Mouse (Mus musculus) CH12.LX (cell line): ENCODE data around the gene Pde4b. TPM values are rescaled to one million over a fixed set of nuclear protein-coding genes. Genes with fewer than 3 reads are reported as not detected.

Experiments used
- DNase-seq: peaks from one replicate; pipeline ENCODE4 v3.0.0-alpha.2; 2013; ENCODE audit errors: extremely low read depth
- H3K27ac ChIP-seq: 2 replicates; pipeline ENCODE4 v1.5.1; 2012; ENCODE audit warnings: low read depth, mild to moderate bottlenecking, control low read depth, moderate library complexity; ENCODE audit not compliant: insufficient read depth
- H3K27me3 ChIP-seq: replicated peaks from 2 replicates; pipeline ENCODE3; 2012; ENCODE audit warnings: inconsistent platforms
- H3K36me3 ChIP-seq, 2 experiments: replicated peaks in 1 of 2; 2 replicates each; pipeline versions ENCODE3 to v1.6.1; 2012; ENCODE audit warnings: inconsistent platforms in 1 of 2, low read length in 1 of 2, mild to moderate bottlenecking in 1 of 2, mixed read lengths in 1 of 2, moderate library complexity in 1 of 2; ENCODE audit not compliant: control insufficient read depth in 1 of 2, insufficient read depth in 1 of 2
- H3K4me1 ChIP-seq, 2 experiments: 2 replicates each; pipeline ENCODE4 v1.6.1; 2012; ENCODE audit warnings: inconsistent platforms in 1 of 2, moderate library complexity in 1 of 2; ENCODE audit not compliant: insufficient read depth in 2 of 2, control insufficient read depth in 1 of 2
- H3K4me2 ChIP-seq: 2 replicates; pipeline ENCODE4 v1.6.1; 2012; ENCODE audit warnings: low read depth, mild to moderate bottlenecking, control low read depth; ENCODE audit not compliant: poor library complexity, insufficient read depth, severe bottlenecking
- H3K4me3 ChIP-seq, 3 experiments: fragments of 150-350 bp in 1 of 3; sonication (generic) in 1 of 3; replicated peaks in 1 of 3; 2 replicates each; pipeline versions ENCODE3 to v1.5.1; 2011 to 2012; ENCODE audit warnings: low read depth in 2 of 3, low read length in 2 of 3, mild to moderate bottlenecking in 2 of 3, moderate library complexity in 2 of 3, control low read depth in 1 of 3, improper control_type of control experiment in 1 of 3, inconsistent platforms in 1 of 3, mixed read lengths in 1 of 3; ENCODE audit not compliant: poor library complexity in 1 of 3
- H3K79me2 ChIP-seq: replicated peaks from 2 replicates; pipeline ENCODE4 v1.6.1; 2012; ENCODE audit warnings: mild to moderate bottlenecking, moderate library complexity; ENCODE audit not compliant: control insufficient read depth, poor library complexity, insufficient read depth, severe bottlenecking; ENCODE audit errors: extremely low read depth
- H3K9ac ChIP-seq: 2 replicates; pipeline ENCODE4 v1.6.1; 2012; ENCODE audit warnings: low read depth, mild to moderate bottlenecking, control low read depth, moderate library complexity; ENCODE audit not compliant: insufficient read depth
- H3K9me3 ChIP-seq: replicated peaks from 2 replicates; pipeline ENCODE3; 2012; ENCODE audit warnings: low read length, inconsistent platforms, mixed read lengths
- BHLHE40 ChIP-seq: IDR thresholded peaks from 2 replicates; pipeline ENCODE4 v1.6.1; 2011; ENCODE audit warnings: mild to moderate bottlenecking, low read depth, low read length, improper control_type of control experiment
- CHD1 ChIP-seq: IDR thresholded peaks from 2 replicates; pipeline ENCODE4 v1.6.1; 2012; ENCODE audit warnings: low read depth, low read length, improper control_type of control experiment, inconsistent platforms
- CTCF ChIP-seq, 2 experiments: IDR thresholded peaks in 1 of 2; conservative IDR thresholded peaks in 1 of 2; 2 replicates each; pipeline ENCODE4 v1.5.1; 2011 to 2012; ENCODE audit warnings: low read depth in 2 of 2, low read length in 2 of 2, improper control_type of control experiment in 1 of 2, inconsistent platforms in 1 of 2, mild to moderate bottlenecking in 1 of 2, moderate library complexity in 1 of 2
- E2F4 ChIP-seq: IDR thresholded peaks from 2 replicates; pipeline ENCODE4 v1.6.1; 2011; ENCODE audit warnings: low read depth, low read length, improper control_type of control experiment; ENCODE audit not compliant: insufficient replicate concordance
- ELF1 ChIP-seq: IDR thresholded peaks from 2 replicates; pipeline ENCODE4 v1.6.1; 2014; ENCODE audit warnings: low read depth, mild to moderate bottlenecking, inconsistent platforms, low read length, improper control_type of control experiment
- EP300 ChIP-seq: IDR thresholded peaks from 2 replicates; pipeline ENCODE4 v1.6.1; 2011; ENCODE audit warnings: low read length, improper control_type of control experiment
- HCFC1 ChIP-seq: IDR thresholded peaks from 2 replicates; pipeline ENCODE4 v1.6.1; 2012; ENCODE audit warnings: low read depth, mild to moderate bottlenecking, inconsistent platforms, low read length, improper control_type of control experiment
- JUND ChIP-seq: conservative IDR thresholded peaks from 2 replicates; pipeline ENCODE4 v1.6.1; 2011; ENCODE audit warnings: low read depth, low read length, improper control_type of control experiment
- MAZ ChIP-seq: IDR thresholded peaks from 2 replicates; pipeline ENCODE4 v1.6.1; 2012; ENCODE audit warnings: low read depth, mild to moderate bottlenecking, inconsistent platforms, low read length, improper control_type of control experiment, moderate library complexity
- NELFE ChIP-seq: IDR thresholded peaks from 2 replicates; pipeline ENCODE4 v1.6.1; 2011; ENCODE audit warnings: low read depth, low read length, improper control_type of control experiment
- NRF1 ChIP-seq: IDR thresholded peaks from 2 replicates; pipeline ENCODE4 v1.6.1; 2014; ENCODE audit warnings: low read depth, mild to moderate bottlenecking, inconsistent platforms, low read length, improper control_type of control experiment, moderate library complexity
- POLR2A ChIP-seq: IDR thresholded peaks from 2 replicates; pipeline ENCODE4 v1.6.1; 2011; ENCODE audit warnings: low read depth, mild to moderate bottlenecking, improper control_type of control experiment, low read length
- RAD21 ChIP-seq: IDR thresholded peaks from 2 replicates; pipeline ENCODE4 v1.6.1; 2011; ENCODE audit warnings: low read depth, mild to moderate bottlenecking, low read length, improper control_type of control experiment, moderate library complexity
- RCOR1 ChIP-seq: conservative IDR thresholded peaks from 2 replicates; pipeline ENCODE4 v1.6.1; 2012; ENCODE audit warnings: low read depth, mild to moderate bottlenecking, inconsistent platforms, low read length, improper control_type of control experiment
- SIN3A ChIP-seq: IDR thresholded peaks from 2 replicates; pipeline ENCODE4 v1.6.1; 2012; ENCODE audit warnings: low read length, improper control_type of control experiment, inconsistent platforms
- SMC3 ChIP-seq: IDR thresholded peaks from 2 replicates; pipeline ENCODE4 v1.6.1; 2011; ENCODE audit warnings: low read depth, low read length, improper control_type of control experiment
- TBP ChIP-seq: conservative IDR thresholded peaks from 2 replicates; pipeline ENCODE4 v1.6.1; 2011; ENCODE audit warnings: low read depth, low read length, improper control_type of control experiment
- USF1 ChIP-seq: IDR thresholded peaks from 2 replicates; pipeline ENCODE4 v1.6.1; 2014; ENCODE audit warnings: low read depth, mild to moderate bottlenecking, inconsistent platforms, low read length, improper control_type of control experiment
- USF2 ChIP-seq: conservative IDR thresholded peaks from 2 replicates; pipeline ENCODE4 v1.6.1; 2011; ENCODE audit warnings: low read depth, low read length, improper control_type of control experiment
- ZKSCAN1 ChIP-seq: IDR thresholded peaks from 2 replicates; pipeline ENCODE4 v1.6.1; 2012; ENCODE audit warnings: low read depth, inconsistent platforms, low read length, improper control_type of control experiment, borderline replicate concordance
- dilution Hi-C: fragments of 300-500 bp; cut with MboI; formaldehyde crosslinking; loops from 2 replicates; pipeline ENCODE4 v1.14.3; 2020; ENCODE audit warnings: low sequenced_read_pairs; ENCODE audit not compliant: extremely low pct_unique_long_range_greater_than_20kb, extremely low pct_ligation_motif_present
- in situ Hi-C: fragments of 300-500 bp; cut with MboI; formaldehyde crosslinking; loops from 3 replicates; pipeline ENCODE4 v1.14.3; 2019; ENCODE audit warnings: low sequenced_read_pairs, low pct_ligation_motif_present, low pct_unique_long_range_greater_than_20kb, mixed read lengths
- polyA plus RNA-seq: library from polyadenylated mRNA; unstranded; fragments of >175 nt; gene quantifications from 2 replicates; pipeline ENCODE4 v1.2.1, GENCODE M21; 2012; ENCODE audit warnings: low read depth; ENCODE audit not compliant: insufficient read length
- total RNA-seq, 2 experiments: library from RNA; depleted of rRNA; stranded (reverse); fragments of 300-350 nt in 1 of 2; fragments of >200 nt in 1 of 2; gene quantifications; 2 replicates each; pipeline ENCODE4 v1.2.3; 2012 to 2014

Gene Pde4b
- total and polyA plus RNA-seq, 3 experiments: 9.6 to 24.2 (median 21.8) TPM

GRCm38 (mm10) chr4:102579746-102580145, 492.4 kb downstream of the Pde4b start:
- Histone ChIP-seq H3K4me1 (peaks cover 30 to 87% of the 10 kb centered on the region in 2 experiments), H3K4me2 (no peak overlapping the region), H3K9ac (no peak overlapping the region), H3K27ac (no peak overlapping the region), H3K36me3 (peaks cover 40 to 64% of the 10 kb centered on the region in 2 experiments), H3K9me3 (no peaks in the 10 kb centered on the region), H3K4me3 (no peak overlapping the region), H3K79me2 (peaks cover 79% of the 10 kb centered on the region), H3K27me3 (no peaks in the 10 kb centered on the region)
- in situ Hi-C loops (no loop called here), dilution Hi-C loops (no loop called here)
- no peak for DNase-seq
- no peak for TF ChIP-seq MAZ
- no peak for TF ChIP-seq RAD21
- no peak for TF ChIP-seq HCFC1
- TF ChIP-seq CHD1: no peak
- no peak for TF ChIP-seq USF1
- no peak for TF ChIP-seq NRF1
- TF ChIP-seq ZKSCAN1: no peak
- no peak for TF ChIP-seq E2F4
- no peak for TF ChIP-seq NELFE
- TF ChIP-seq JUND: no peak
- no peak for TF ChIP-seq RCOR1
- TF ChIP-seq EP300: no peak
- no peak for TF ChIP-seq ELF1

DNA sequence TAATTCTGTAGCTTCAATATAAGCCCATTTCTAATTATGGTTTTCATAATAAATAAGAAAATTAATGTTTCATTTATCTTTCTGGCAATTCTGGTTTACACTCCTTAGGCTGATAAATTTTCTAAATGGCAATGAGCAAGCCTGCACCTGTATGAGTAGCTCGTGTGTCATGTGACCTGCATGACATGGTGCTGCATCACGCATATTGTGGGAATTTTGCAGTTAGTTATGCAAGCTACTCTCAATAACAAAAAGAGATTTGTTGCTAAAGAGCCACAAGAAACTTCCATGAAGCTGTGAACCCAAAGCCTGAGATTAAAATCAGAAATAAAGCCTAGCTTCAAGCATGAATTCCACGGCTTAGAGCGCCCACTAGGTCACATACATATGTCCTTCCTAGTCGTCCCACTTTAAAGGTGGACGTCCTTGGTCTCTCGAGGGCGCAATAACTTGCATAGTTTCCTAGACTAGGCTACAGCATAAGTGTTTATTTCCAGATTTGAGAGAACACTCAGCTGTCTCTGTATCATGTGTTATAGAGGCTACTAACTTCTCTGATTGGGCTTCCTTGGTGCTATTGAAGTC, 494.9 kb downstream of the Pde4b start:
- H3K27ac ChIP-seq: peak overlapping the region; percentile 62
- DNase-seq: no peak
- TF ChIP-seq POLR2A (no peak), CTCF (conservative IDR thresholded peaks at IDR 0.05 in 1 of 2, IDR thresholded peaks at IDR 0.05 in 1 of 2; ENCODE audit: low read depth in 2 of 2, low read length in 2 of 2) (peak in 1 of 2 experiments; percentile 52; a peak in 2 of 4 replicates), USF2 (peak; percentile 56), SMC3 (peak; percentile 41; the same call in 1 of the 2 replicates), TBP (no peak), USF1 (peak; percentile 69), CHD1 (no peak), SIN3A (no peak), BHLHE40 (peak; percentile 74), JUND (no peak), RAD21 (peak; percentile 37), RCOR1 (no peak)
- H3K9ac ChIP-seq: peak overlapping the region; percentile 17; the same call in 1 of the 2 replicates
- no peaks in the 10 kb centered on the region for H3K9me3 ChIP-seq
- H3K27me3 ChIP-seq: no peaks in the 10 kb centered on the region
- no peak overlapping the region for H3K4me3 ChIP-seq
- H3K4me2 ChIP-seq: peak overlapping the region; percentile 90
- dilution Hi-C loops (no loop called here), in situ Hi-C loops (no loop called here)
- peaks cover 23 to 88% of the 10 kb centered on the region in 2 experiments for H3K4me1 ChIP-seq
- H3K36me3 ChIP-seq: peaks cover 19 to 51% of the 10 kb centered on the region in 2 experiments
- H3K79me2 ChIP-seq: peaks cover 77% of the 10 kb centered on the region
